Mouse (Mus musculus): ENCODE data around the gene Camkmt.
A peak's percentile ranks its signal among the peaks of the same experiment; 100 is the strongest.

Gene Camkmt

DNA sequence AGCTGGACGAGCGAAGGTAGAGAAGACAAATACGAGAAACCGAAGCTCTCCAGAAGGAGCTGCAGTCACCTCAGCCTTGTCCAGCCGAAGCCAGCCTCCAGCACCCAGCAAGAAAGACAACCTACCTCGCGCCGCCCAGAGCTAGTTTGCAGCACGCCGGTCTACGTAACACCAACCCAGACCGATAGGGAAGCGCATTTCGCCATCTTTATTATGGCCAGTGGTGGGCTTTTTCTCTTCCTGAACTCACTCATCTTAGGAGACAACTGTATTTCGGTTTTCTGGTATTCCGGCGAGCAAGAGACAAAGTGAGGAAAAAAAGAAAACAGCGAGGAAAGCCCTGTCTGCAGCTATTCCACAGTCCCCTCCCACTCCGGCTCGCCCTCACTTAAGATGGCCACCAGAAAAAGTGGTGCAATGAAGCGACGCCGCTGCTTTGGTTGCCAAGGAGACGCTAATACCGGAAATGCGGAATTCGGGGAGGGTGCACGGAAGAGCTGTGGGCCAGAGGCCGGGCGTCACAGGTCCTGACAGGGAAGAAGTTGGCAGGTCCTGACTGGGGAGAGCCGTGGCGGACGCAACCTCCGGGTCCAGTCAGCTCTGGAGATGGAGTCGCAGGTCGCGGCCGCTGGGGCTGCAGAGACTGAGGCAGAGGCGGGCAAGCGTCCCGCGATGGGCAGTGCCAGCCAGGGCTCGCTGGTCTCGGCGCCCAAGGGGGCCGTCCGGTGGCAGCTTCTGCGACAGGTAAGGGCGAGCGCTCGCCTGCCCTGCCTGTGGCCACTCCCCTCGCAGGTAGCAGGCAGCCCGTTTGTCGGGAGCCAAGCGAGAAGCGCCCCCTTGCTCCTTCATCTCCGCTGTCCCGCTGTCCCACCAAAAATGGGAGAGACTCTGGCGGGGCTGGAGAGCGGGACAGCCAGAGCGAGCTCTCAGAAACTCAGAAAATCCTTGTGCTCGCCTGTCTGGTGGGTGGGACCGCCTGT lies at the start of gene Camkmt, which contains the start of gene Prepl:
Gene Camkmt, plus strand, starts transcription at position 433 of the 980 bp plus-strand sequence.
Gene Prepl, minus strand, starts transcription at position 122 of the 980 bp plus-strand sequence.
- peak; percentile 96 to 98 for DNase-seq

- peak; percentile 76 to 88 for DNase-seq
These were observed 49.4 kb upstream of the Camkmt start for GRCm38 (mm10) chr17:85040913-85041312.

DNA sequence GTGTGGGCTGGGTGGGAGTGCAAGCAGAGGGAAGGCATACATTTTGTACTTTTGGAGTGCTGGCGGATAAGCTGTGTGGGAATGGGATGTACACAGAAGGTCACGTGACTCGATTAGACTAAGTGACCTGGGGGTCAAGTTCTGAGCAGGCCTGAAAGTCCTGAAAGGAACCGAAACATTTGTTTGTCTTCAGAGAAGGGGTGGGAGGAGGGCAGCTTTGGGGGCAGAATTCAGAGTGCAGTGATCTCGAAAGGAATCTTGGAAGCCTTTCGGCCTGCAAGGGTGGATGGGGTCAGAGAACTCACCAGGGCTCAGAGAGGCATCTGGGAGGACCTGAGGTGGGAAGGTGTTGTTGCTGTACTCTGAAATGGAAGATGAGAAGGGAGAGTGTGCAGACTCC lies 47.9 kb upstream of the Camkmt start:
- peak; percentile 78 to 90 for DNase-seq

- DNase-seq = peak in 1 of 2 experiments; percentile 77
These were observed 46.9 kb upstream of the Camkmt start for GRCm38 (mm10) chr17:85043404-85043816.

DNA sequence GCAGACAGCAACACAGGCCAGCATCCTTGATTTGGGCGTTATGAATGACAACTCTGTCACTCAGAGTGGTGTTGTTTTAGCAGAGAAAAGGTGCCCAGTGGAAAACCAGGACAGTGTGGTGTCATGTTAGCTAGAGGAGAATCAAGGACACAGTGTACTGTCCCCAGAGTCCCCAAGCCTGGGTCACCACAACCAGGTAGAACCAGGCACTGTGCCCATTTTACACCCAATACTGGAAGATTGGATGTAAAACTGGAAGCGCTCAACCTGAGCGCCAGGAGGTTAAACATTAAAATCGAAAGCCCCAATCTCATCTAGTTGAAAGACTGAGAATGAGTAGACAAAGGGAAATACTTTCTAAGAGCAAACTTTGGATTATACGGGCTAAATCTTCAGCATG lies 45.9 kb upstream of the Camkmt start:
- DNase-seq = peak; percentile 77 to 87

DNA sequence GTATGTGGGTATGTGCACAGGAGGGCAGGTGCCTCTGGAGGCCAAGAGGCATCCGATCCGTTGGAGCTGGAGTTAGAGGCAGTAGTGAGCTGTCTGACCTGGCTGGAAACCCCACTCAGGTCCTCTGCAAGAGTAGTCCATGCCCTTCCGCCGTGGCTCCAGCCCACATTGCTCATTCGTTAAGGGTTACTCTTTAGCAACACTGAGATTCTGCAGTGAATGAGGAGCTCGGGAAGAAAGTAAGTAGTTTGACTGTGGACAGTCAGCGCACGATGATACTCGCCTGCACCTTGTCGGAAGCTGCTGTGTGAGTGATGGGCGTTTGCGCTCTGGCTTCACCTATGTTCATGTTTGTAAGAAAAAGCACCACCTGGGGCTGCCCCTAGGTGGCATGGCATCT lies 45.2 kb upstream of the Camkmt start:
- DNase-seq = no peak

- DNase-seq = peak in 1 of 2 experiments; percentile 55
These were observed 42.0 kb upstream of the Camkmt start for GRCm38 (mm10) chr17:85048379-85048778.

DNA sequence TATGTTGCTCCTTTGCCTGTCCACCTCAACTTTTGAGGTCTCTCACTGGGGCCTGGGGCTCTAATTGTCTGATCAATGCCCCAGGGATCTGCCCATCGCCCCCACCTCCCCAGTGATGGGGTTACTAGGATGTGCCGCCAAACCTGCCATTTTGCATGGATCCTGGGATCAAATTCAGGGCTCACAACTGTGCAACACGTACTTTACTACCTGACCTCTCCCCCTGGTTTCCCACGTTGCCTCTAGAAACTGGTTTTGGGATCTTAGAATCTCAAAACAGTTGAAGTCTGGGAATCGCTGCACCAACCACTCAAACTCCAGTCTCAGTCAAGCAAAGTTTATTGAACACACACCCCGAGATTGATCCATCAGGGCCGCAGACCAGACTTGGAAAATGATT lies 32.1 kb upstream of the Camkmt start:
- no peak for DNase-seq

DNA sequence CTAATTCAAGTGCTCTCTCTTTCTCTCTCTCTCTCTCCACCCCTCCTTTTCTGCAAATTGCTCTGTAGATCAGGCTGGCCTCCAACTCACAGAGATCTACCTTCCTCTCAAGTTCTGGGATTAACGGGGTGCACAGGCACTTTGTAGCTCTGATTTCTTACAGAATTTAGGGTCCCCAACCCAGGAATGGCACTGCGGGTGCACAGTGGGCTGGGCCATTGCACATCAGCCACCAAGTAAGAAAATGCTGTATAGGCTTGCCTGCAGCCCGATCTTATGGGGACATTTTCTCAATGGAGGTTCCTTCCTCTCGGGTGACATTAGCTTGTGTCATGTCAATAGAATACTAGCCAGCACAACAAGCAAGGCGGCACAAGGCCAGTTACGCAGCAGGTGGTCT lies 31.2 kb upstream of the Camkmt start:
- DNase-seq = no peak

DNA sequence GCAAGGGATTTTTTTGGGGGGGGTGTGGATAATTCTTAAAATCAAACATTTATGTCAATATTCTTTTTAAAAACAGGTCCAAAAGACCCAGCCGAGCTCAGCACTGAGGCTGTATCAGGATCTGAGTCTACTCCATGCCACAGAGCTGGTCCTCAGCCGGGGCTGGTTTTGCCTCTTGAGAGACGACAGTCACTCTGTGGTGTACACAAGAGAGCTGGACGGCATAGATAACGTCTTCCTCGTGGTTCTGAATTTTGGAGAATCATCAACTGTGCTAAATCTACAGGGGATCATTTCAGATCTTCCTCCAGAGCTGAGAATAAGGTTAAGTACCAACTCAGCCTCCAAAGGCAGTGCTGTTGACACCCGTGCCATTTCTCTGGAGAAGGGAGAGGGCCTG lies 26.8 kb upstream of the Camkmt start:
- DNase-seq = no peak

DNA sequence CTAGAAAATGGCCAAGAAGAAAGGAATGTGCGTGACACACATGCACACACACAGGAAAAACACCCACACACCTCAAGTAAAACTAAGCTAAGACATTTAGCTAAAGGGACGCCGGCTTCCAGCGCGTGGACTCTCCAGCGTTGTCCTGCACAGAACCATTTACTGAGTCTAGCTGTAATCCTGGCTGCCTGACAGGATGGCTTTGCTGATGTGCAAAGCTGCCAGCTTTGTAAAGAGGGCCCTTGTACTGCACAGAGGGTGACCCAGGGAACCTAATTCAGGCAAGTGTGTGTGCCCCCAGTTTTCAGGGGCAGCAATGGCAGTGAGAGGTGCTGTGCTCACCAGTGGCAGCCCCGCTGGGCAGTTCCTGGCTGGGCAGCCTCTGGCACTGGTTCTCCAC lies 23.0 kb upstream of the Camkmt start:
- DNase-seq = peak in 1 of 2 experiments; percentile 27

- DNase-seq = no peak
These were observed 19.7 kb upstream of the Camkmt start for GRCm38 (mm10) chr17:85070658-85071057.

DNA sequence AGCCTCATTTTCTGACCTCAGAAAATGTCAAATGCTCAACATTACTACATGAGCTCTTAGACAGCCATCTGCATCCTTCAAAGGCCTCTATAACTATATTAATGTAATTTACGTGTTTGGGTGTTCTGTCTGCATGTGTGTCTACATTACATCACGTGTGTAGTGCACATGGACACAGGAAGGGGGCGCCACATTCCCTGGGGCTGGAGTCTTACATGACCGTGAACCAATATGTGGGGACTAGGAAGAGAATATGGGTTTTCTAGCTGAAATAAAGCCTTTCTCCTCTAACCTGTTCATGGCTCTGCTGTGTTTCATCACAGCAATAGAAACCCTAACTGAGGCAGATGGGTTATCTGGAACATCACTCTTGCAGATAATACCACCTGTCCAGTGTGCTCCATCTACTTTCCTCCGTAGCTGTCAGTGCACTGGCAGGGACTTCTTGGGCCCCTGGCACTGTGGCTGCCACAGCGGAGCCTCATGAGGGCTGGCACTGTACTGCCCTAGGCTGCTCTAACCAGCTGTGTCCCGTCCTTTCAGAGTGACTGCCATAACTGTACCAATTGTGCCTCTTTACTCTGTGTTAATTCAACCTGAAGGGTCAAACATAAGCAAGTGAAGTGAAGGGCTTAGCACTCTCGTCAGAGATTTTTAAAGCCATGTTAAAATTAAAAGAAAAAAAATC lies 19.1 kb upstream of the Camkmt start:
- DNase-seq = no peak

GRCm38 (mm10) chr17:85072383-85072782 lies 18.0 kb upstream of the Camkmt start:
- DNase-seq = no peak

GRCm38 (mm10) chr17:85073214-85073613 lies 17.1 kb upstream of the Camkmt start:
- DNase-seq = no peak

DNA sequence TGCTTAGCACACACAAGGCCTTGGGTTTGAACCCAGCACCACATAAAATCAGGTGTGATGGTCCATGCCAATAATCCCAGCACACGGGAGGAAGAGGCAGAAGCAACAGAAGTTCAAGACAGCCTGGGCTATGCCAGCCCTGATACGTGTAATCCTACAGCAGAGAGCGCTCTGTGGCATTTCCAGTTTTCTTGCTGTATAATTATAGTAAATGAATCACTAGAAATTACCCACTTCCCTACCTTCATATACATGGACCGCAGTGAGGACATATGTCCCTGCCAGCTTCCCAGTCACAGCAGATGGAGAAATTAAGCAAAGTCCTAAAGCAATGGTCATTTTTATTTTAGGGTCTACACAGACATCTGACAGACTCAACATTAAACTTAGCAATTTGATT lies 16.3 kb upstream of the Camkmt start:
- no peak for DNase-seq

GRCm38 (mm10) chr17:85079276-85079675 lies 11.1 kb upstream of the Camkmt start:
- DNase-seq = no peak

DNA sequence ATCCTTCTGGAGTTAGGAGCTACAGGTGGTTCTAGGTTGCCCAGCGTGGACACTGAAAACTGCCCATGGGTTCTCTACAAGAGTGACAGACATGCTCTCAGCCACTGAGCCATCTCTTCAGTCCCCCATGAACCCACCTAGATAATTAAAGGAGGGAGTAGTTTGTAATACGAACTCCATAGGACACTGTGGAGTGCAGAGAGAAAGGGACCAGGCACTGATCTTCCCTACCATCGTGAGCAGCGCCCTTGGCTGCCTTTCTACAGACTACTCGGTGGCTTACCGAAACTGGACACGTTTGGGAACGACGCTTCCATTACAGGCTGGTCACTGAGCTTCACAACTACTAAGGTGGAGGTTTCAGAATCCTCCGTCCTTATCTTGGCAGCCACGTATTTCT lies 9.6 kb upstream of the Camkmt start:
- DNase-seq = no peak

DNA sequence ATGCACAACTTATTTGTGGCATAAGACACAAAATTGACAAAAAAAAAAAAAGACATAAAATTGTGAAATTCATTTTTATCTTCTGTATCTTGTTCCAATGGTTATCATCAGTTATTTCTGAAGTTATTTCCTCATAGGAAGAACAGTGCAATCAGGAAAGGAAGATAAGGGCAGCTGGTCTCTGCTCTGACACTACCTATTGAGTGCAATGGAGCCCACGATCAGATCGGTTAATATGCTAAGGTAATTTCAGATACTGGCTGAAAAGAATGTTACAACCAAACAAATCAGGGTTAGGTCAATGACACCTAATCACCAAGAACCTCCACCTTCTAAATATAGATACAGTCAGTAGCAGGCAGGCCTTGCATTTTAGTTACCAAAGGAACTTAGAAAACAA lies 5.0 kb upstream of the Camkmt start:
- no peak for DNase-seq

DNA sequence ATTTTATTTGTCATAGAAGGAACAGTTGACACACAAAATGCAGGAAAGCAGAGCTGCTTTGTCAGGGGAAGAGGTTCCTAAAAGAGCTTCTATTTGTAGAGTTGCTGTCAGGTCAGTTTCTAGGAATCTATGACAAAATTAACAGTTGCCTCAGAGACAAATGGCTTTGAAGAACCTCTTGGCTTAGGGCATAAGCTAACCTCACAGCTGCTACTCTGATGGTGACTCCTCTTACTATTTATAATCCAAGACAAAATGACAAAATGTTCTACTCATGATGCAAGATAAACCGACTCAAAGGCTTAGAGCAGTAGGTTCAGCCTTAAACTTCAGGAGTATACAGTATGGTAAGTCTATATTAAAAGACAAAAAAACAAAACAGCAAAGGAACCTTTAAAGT lies 3.9 kb upstream of the Camkmt start:
- no peak for DNase-seq

DNA sequence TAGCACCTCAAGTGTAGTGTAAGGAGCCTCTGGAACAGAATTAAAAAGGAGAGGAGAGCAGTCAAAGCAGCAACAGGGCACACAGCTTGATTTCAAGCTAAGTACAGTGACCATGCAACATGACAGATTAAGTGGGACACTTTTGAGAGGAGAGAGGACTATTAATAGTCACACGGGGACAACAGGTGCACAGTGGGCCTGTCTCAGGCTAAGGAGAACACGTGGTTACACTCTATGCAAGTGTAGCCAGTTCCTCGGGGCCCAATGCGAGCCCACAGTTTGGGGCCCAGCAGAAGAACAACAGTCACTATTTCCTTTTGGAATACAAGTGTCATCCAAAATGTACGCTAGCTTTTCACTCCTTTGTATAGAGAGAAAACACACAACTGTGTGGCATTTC lies 2.8 kb upstream of the Camkmt start:
- DNase-seq = no peak

- DNase-seq = no peak
These were observed 2.0 kb upstream of the Camkmt start for GRCm38 (mm10) chr17:85088401-85088800.

DNA sequence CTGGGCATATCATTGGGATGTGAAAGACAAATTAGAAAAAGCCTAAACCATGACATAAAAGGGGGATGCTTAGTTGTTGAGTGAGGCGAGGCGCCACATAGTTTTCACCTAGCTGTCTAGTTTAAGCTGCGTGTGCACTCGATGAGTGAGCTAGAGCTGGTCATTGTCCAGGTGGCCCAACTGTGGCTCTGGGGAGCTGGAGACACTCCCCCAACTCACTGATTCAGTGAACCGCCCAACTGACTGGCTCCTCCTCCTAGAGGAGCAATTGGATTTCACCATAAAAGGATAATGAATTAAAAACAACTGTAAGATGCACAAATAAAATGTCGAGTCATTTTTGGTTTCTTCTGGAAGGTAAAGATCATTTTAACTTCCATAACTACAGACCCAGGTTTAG lies 1.3 kb upstream of the Camkmt start:
- DNase-seq = peak in 1 of 2 experiments; percentile 38

DNA sequence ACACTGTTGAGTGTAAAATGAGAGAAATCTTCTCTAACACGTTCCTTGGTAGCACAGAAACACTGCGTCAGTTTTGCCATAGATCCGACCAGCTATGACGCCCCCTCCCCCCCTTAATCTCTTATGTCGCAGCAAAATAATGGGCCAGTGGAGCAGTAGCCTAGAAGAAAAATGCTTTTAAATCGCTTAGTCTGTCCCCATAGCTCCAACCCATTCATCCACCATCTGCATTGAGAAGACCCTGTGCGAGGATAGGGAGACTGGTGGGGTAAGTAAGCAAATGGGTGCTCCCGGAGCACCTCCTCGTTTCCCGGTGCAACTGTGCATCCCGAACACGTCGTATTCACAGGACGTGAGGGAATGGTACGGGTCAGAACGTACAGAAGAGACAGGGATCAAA lies 731 bp upstream of the Camkmt start:
- DNase-seq = no peak

Data from kidney, postnatal 36 days (tissue).